Mouse (Mus musculus): Measurements from ENCODE around the gene Pigk. TPM values are rescaled to one million over a fixed set of nuclear protein-coding genes. Genes with fewer than 3 reads are reported as not detected.

Gene Pigk
- total and polyA plus RNA-seq, 2 experiments from 2014 or later, result 38.2 to 57.8 TPM

DNA sequence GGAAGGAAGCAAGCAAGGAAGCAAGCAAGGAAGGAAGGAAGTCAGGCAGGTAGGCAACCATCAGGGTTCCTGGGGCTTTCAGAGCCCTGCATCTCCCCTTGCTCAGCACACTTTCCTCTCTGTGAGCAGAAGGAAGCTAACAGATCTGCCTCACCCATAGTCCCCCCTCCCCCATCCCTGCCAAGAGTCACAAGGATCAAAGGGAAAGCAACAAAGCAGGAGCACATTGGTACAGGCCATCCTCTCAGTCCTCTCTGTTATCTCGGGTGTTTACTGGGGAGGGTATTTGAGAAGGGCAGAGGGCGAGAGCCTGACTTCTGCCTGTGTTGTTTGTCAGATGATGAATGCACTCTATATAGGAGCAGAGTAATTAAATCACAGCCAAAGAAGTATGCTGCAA lies 83.5 kb downstream of the Pigk start:
- H3K4me3 ChIP-seq (ENCODE audit: low read length), result no peak overlapping the region
- ATAC-seq (no peak), DNase-seq (ENCODE audit: low spot score) (no peak)
- H3K27me3 ChIP-seq (ENCODE audit: insufficient read depth, low read length), result no peaks in the 10 kb centered on the region
- no peak overlapping the region for H3K9ac ChIP-seq (replicated peaks; ENCODE audit: low read length)
- H3K4me2 ChIP-seq (ENCODE audit: low read depth, low read length), result no peak overlapping the region
- no peak overlapping the region for H3K27ac ChIP-seq
- H3K4me1 ChIP-seq (ENCODE audit: insufficient read depth, low read length), result no peaks in the 10 kb centered on the region
- H3K36me3 ChIP-seq (ENCODE audit: insufficient read depth, low read length), result no peaks in the 10 kb centered on the region
- 15% methylated on average over 2 of the region's 2 CpGs for WGBS
- no peak for TF ChIP-seq CTCF (IDR thresholded peaks at IDR 0.05; ENCODE audit: low read depth)
- no peaks in the 10 kb centered on the region for H3K9me3 ChIP-seq (ENCODE audit: low read length)

GRCm38 (mm10) chr3:152799738-152800431 lies 86.0 kb downstream of the Pigk start:
- Histone ChIP-seq H3K9ac (replicated peaks; ENCODE audit: low read length) (no peak overlapping the region), H3K4me2 (ENCODE audit: low read depth, low read length) (no peak overlapping the region), H3K9me3 (ENCODE audit: low read length) (no peaks in the 10 kb centered on the region), H3K27ac (no peak overlapping the region), H3K36me3 (ENCODE audit: insufficient read depth, low read length) (no peaks in the 10 kb centered on the region), H3K27me3 (ENCODE audit: insufficient read depth, low read length) (no peaks in the 10 kb centered on the region), H3K4me1 (ENCODE audit: insufficient read depth, low read length) (no peaks in the 10 kb centered on the region), H3K4me3 (ENCODE audit: low read length) (no peak overlapping the region)
- 81% methylated on average over 9 of the region's 9 CpGs for WGBS
- ATAC-seq (peak; percentile 21; the same call in 1 of the 2 replicates), DNase-seq (ENCODE audit: low spot score) (peak; percentile 58)
- peak; percentile 56 for TF ChIP-seq CTCF (IDR thresholded peaks at IDR 0.05; ENCODE audit: low read depth)

GRCm38 (mm10) chr3:152813905-152814304 lies 100.0 kb downstream of the Pigk start:
- Histone ChIP-seq H3K36me3 (ENCODE audit: insufficient read depth, low read length) (no peaks in the 10 kb centered on the region), H3K9me3 (ENCODE audit: low read length) (no peaks in the 10 kb centered on the region), H3K27me3 (ENCODE audit: insufficient read depth, low read length) (no peaks in the 10 kb centered on the region), H3K4me2 (ENCODE audit: low read depth, low read length) (no peak overlapping the region), H3K4me3 (ENCODE audit: low read length) (no peak overlapping the region), H3K27ac (no peak overlapping the region), H3K9ac (replicated peaks; ENCODE audit: low read length) (no peak overlapping the region), H3K4me1 (ENCODE audit: insufficient read depth, low read length) (no peaks in the 10 kb centered on the region)
- no peak for TF ChIP-seq CTCF (IDR thresholded peaks at IDR 0.05; ENCODE audit: low read depth)
- WGBS, result 75% methylated on average over 4 of the region's 4 CpGs
- DNase-seq (ENCODE audit: low spot score) (no peak), ATAC-seq (no peak)

GRCm38 (mm10) chr3:152815110-152815509 lies 101.2 kb downstream of the Pigk start:
- no peak overlapping the region for H3K9ac ChIP-seq (replicated peaks; ENCODE audit: low read length)
- TF ChIP-seq CTCF (IDR thresholded peaks at IDR 0.05; ENCODE audit: low read depth), result no peak
- no peak overlapping the region for H3K4me2 ChIP-seq (ENCODE audit: low read depth, low read length)
- H3K4me1 ChIP-seq (ENCODE audit: insufficient read depth, low read length), result no peaks in the 10 kb centered on the region
- H3K9me3 ChIP-seq (ENCODE audit: low read length), result no peaks in the 10 kb centered on the region
- DNase-seq (ENCODE audit: low spot score) (no peak), ATAC-seq (no peak)
- no peaks in the 10 kb centered on the region for H3K27me3 ChIP-seq (ENCODE audit: insufficient read depth, low read length)
- 92% methylated on average over 5 of the region's 5 CpGs for WGBS
- H3K4me3 ChIP-seq (ENCODE audit: low read length), result no peak overlapping the region
- no peak overlapping the region for H3K27ac ChIP-seq
- H3K36me3 ChIP-seq (ENCODE audit: insufficient read depth, low read length), result no peaks in the 10 kb centered on the region

GRCm38 (mm10) chr3:152820406-152820805 lies 106.5 kb downstream of the Pigk start:
- ATAC-seq, result no peak
- Histone ChIP-seq H3K27ac (no peak overlapping the region), H3K4me1 (ENCODE audit: insufficient read depth, low read length) (no peaks in the 10 kb centered on the region), H3K9ac (replicated peaks; ENCODE audit: low read length) (no peak overlapping the region), H3K9me3 (ENCODE audit: low read length) (no peaks in the 10 kb centered on the region), H3K4me3 (ENCODE audit: low read length) (no peak overlapping the region), H3K4me2 (ENCODE audit: low read depth, low read length) (no peak overlapping the region), H3K36me3 (ENCODE audit: insufficient read depth, low read length) (no peaks in the 10 kb centered on the region), H3K27me3 (ENCODE audit: insufficient read depth, low read length) (no peaks in the 10 kb centered on the region)
- no peak for DNase-seq (ENCODE audit: low spot score)
- WGBS, result 79% methylated on average over 3 of the region's 3 CpGs
- no peak for TF ChIP-seq CTCF (IDR thresholded peaks at IDR 0.05; ENCODE audit: low read depth)

DNA sequence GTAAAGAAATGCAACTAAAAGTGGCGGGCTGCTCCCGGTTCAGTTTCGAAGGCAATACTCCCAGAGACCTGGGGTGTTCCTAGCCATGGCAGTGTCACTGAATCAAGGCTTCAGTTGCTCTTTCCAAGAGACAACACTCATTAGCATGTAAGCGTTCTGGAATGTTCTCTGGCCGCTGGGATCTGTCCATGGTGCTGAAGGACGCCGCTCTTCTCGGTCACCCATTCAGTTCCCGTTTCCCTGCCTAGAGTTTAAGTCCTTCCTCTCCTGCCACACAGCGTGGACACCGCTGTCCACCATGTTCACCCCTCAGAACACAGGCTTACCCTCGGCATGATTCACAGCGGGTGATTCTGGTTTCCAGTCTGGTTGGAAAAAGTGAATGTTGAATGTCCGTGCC lies 107.3 kb downstream of the Pigk start:
- no peak for ATAC-seq
- no peaks in the 10 kb centered on the region for H3K36me3 ChIP-seq (ENCODE audit: insufficient read depth, low read length)
- WGBS, result 61% methylated on average over 14 of the region's 14 CpGs
- DNase-seq (ENCODE audit: low spot score), result peak; percentile 42
- H3K27me3 ChIP-seq (ENCODE audit: insufficient read depth, low read length), result no peaks in the 10 kb centered on the region
- no peak overlapping the region for H3K27ac ChIP-seq
- H3K9me3 ChIP-seq (ENCODE audit: low read length), result no peaks in the 10 kb centered on the region
- no peak overlapping the region for H3K4me2 ChIP-seq (ENCODE audit: low read depth, low read length)
- no peak overlapping the region for H3K4me3 ChIP-seq (ENCODE audit: low read length)
- no peak for TF ChIP-seq CTCF (IDR thresholded peaks at IDR 0.05; ENCODE audit: low read depth)
- no peaks in the 10 kb centered on the region for H3K4me1 ChIP-seq (ENCODE audit: insufficient read depth, low read length)
- H3K9ac ChIP-seq (replicated peaks; ENCODE audit: low read length), result no peak overlapping the region

GRCm38 (mm10) chr3:152831377-152831776 lies 117.5 kb downstream of the Pigk start:
- Histone ChIP-seq H3K36me3 (ENCODE audit: insufficient read depth, low read length) (no peaks in the 10 kb centered on the region), H3K9ac (replicated peaks; ENCODE audit: low read length) (no peak overlapping the region), H3K4me3 (ENCODE audit: low read length) (no peak overlapping the region), H3K4me1 (ENCODE audit: insufficient read depth, low read length) (no peaks in the 10 kb centered on the region), H3K27ac (no peak overlapping the region), H3K9me3 (ENCODE audit: low read length) (no peaks in the 10 kb centered on the region), H3K27me3 (ENCODE audit: insufficient read depth, low read length) (no peaks in the 10 kb centered on the region), H3K4me2 (ENCODE audit: low read depth, low read length) (no peak overlapping the region)
- WGBS, result 53% methylated on average over 3 of the region's 3 CpGs
- no peak for TF ChIP-seq CTCF (IDR thresholded peaks at IDR 0.05; ENCODE audit: low read depth)
- ATAC-seq (no peak), DNase-seq (ENCODE audit: low spot score) (peak; percentile 40)
